Mouse (Mus musculus) cerebellum, adult 9-10 months (tissue): ENCODE measurements at regions not wholly inside any gene's neighbourhood (a gene's known extent, or its start where the extent isn't known, plus 50 kb on each side); places are given as distances from the start of the nearest gene placed in this dataset.

ENCODE experiments used
- DNase-seq: peaks from one replicate; pipeline ENCODE4 v3.0.0; 2022

DNA sequence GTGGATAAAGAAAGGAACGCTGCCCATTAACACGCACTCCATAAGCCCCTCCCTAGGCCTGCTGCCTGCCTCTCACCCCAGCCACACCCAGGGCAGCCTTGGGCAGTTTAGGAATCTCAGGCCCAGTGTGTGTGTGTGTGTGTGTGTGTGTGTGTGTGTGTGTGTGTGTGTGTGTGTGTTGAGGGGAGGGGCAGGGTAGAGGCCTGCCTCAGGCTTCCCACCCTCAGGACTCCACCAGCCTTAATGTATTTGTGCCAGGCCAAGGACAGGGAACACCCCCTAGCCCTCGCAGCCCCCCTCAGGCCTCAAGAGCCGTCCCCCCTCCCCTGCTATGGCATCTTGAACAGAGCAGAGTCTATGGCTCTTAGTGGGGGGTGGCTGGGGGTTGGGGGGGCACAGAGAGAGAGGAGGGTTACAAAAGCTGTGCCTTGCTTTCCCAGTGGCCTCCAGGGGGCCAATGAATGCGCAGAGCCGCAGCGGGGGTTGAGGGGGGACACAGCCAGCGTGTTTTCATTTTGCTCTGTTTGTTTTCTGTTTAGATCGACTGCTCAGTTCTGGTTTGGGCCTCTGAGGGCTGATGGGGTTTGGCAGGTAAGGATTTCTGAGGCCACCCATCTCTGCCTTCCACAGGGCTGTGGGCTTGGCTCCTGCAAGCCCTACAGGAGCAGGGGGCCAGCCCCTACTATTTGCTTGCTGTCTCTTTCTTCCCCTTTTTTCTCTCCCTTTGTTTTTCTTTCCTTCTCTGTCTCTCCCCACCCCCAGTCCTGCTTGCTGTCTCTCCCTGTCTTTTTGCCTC lies 131.8 kb downstream of the Pja1 start:
- no peak for DNase-seq

DNA sequence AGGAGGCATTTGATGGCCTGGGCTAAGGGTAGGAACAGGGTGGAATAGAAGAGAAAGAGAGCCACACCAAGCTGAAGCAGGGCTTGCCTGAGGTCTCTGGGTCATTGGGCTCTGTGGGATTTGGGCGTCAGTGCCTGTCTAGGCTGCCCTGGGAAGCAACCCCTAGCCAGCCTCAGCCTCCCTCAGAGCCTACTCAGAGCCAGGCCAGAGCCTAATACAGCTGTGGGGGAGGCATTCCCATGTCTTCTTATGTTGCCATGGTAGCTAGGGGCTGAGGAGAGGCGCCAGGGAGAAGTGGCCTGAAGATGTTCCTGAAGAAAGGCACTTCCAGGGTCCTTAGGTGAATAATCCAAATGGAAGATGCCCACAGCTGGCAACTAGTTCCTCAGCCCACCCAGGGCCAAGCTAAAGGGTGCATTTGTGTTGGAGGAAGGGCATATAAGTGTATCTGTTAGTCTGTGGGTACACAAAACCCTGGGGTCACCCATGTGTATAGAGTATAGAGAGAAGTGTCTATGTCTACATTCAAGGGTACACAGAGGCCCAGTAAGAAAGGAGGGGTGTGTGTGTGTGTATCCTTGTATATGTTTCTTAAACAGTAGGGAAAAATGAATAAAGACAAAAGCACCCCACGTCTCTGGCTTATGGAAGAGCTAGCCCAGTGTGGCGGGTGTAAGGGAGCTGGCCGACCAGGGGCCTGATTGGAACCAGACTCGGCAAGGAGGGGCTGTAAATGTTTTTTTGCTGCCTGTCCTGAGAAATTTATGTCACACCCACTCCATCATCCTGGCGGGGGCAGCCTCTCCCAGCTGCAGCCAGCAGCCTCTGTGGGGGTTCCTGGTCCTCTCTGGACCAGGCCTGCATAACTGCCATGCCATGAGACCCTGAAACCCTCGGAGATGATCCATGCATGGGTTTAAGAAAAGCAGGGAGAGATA lies 134.2 kb downstream of the Pja1 start:
- DNase-seq = no peak

DNA sequence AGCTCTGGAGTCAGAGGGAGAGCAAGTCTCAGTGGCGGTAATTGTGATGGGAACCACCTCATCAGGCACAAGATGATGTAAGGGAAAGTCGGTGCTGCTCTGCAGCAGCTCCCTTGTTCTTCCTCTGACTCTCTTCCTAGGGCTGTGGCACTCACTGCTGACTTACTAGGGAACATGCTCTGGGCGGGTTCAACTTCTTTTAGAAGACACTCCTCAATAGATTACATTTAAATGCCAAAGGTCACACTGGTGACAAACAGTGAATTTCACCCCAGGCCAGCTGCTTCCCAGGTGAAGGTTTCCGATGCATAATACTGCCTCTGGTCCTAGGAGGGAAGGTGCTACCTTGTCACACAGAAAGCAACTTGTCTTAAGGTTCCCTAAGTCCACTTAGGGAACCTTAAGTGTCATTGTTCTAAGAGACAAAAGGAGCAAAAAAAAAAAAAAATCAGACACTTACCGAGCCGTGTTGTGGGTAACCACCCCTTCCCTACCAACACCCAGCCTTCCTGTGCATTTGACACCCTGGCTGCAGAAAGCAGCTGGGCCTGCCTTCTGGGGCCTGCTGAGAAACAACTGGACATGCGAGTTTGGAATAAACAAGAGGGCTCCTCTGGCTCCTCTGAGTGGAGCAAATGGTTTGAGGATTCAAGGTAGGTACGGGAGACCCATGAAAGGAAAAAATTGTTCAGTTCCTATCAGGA lies 135.0 kb downstream of the Pja1 start:
- no peak for DNase-seq

DNA sequence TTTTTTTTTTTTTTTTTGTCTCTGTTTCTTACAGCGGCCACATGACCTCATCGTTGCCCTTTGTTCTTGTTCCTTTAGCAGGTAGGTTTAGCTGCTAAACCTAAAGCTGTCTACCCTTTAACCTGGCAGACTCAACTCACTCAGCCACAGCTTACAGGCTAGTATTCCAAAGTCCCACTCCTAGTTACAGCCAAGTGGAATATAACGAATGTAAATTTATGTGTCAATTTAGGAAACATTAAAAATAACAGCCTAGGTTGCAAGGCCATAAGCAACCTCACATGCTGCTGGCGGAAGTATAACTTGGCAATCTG lies 138.7 kb downstream of the Pja1 start:
- no peak for DNase-seq

DNA sequence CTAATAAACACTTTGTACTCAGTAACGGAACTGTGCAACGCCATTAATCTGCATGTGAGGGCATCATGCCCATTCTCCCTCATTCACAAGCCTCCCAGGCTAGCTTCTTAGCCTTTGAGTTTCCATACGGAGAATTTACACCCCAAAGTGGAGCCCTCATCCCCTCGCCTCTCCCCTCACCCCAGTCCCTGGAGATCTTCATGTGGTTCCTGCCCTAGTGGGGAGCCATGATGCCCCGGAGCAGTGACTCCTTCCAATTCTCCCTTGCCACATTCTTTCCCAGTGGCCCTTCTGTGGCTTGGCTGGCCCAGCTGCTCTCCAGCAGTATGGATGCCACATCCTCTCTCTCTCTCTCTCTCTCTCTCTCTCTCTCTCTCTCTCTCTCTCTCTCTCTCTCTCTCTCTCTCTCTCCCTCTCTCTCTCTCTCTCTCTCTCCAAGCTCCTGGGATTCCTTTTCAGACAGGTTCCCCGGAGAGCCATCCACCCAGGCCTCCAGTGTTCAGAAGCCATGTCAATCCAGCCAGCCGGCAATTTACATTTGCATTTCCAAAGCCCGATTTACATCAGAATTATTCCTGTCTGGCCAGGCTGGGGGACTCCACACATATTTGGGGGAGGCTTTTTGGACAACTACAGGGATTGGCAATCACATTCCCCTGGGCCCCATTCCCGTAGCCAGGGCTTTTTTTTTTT lies 139.2 kb downstream of the Pja1 start:
- DNase-seq = no peak

DNA sequence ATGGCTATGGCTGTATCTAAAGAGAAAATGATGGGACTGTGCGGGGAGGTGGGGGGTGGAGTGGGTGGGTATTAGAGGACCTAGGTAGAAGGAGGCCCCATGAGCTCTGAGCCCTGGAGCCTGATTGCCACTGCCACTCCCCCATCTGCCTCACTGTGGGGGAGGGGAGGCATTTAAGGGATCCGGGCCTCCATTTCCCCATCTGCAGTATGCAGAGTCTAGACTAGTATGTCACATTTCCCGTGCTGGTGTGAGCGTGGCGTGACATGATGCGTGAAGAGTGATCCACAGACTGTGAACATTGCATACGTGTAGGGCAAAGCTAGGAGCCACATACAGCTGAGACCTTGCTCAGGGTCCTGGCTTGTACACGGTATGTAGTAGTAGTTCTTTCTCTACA lies 140.7 kb downstream of the Pja1 start:
- DNase-seq = no peak

DNA sequence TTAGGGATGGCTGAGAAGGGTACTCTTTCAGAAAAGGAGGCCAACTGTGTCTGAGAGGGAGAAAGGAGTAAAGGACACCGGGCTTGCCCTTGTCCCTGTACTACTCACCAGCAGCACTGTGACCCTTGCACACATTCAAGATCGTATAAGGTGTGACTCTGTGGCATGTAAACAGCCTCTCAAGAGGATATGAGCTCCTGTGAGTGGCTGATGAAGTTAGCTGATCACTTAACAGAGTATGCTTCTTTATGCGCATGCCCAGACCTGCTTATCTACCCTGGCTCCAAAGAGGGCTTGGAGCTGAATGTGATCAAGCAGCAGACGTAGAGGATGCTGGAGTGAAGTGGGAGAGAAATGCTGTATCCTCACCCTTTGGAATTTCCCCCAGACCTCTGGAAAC lies 142.5 kb downstream of the Pja1 start:
- DNase-seq = no peak

DNA sequence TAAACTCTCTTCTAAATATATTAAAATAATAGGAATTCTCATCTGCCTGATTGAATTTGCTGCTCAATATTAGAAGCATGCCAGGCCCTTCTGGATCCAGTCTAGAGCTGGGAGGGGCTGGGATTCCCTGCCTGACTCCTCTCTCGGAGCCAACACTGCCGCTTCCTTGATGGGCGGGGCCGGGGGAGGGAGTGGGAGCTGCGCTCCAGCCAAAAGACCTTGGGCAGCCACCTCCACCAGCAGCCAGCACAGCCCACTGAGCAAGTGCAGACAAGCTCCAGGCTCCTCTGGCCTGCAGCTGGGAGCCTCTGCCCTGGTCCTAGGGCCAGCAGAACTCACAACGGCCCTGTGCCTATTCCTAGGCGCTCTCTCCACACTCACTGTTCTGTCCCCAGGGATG lies 144.9 kb downstream of the Pja1 start:
- DNase-seq = no peak

DNA sequence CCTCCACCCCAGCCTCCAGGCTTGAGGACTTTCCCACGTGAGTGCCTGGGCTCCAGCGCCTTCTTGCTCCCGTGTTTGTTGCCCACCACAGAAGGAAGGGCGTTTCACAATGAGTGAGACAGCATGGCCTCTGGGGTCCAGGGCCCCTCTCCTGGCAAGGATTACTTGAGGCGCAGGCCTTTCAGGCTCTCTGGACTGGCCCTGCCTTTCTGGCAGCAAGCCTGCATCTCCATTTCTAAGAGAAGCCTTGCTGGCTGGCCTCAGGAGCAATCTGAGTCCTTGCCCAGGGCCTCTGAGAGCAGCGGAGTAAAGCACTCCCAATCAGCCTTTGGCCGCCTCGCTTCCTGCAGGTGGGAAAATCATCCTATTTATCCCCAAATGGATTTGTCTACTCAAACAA lies 145.6 kb downstream of the Pja1 start:
- DNase-seq = no peak

DNA sequence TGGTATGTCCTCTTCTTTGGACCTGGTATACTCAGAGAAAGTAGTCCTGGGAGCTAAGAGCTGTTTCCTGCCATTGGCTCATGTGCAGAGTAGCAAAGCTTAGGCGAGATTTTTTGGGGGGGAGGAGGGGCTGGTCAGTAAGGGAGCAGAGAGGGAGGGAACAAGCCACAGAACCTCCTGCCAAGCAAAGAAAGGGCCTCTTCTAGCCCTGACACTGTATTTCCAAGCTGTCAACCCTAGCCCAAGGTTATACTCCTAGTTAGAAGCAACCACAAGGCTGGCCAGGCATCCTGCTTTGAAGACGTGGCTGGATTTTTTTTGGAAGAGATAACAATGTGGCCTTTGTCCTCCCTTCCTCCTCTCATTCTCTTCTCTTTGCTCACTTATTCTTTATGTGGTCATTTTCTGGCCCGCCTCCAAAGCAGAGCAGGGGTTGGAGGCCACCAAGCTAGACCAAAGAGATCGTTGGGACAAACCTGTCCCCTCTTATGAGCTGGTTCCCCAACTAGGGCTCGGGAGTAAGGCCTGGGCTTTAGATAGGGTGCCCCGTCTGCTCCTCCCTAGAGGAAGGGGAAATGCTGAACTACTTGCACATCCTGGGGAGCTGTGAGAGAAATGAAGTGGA lies 146.4 kb downstream of the Pja1 start:
- DNase-seq = no peak

DNA sequence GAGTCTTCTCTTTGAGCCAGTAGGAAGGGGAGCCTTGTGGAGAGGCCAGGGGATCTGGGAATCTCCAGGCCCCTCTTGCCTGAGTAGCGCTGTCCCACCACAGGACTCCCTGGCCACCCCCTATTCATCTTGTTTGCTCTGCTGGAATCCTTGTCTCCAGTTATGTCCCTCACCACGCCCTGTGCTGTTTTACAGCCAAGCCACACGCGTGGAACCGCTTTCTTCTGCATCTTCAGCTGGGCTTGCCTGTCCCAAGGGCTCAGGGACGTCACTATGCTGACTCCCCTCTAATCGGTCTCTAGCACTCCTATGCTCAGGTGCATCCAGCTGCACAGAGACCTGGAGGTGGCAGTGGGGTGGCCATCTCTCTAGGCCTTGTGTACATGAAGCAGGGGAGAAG lies 151.3 kb downstream of the Pja1 start:
- no peak for DNase-seq

DNA sequence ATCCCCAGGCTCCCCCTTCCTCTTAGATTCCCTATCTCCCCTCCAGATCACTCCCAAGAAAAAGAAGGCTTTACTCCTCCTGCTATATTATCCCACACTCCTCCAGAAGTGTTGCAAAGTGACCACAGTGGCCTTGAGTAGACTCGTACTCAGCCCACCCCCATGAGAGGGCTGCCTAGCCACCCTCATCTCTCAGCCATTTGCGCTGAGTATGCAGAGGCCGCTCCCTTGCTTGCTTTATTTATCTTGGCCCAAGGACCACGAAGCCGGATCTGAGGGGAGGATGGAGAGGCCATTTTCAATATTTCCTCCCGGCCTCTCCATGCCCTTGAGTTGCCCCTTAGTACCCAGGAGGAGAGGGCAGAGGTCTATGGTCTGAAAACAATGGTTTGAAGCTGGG lies 151.9 kb downstream of the Pja1 start:
- DNase-seq = no peak

DNA sequence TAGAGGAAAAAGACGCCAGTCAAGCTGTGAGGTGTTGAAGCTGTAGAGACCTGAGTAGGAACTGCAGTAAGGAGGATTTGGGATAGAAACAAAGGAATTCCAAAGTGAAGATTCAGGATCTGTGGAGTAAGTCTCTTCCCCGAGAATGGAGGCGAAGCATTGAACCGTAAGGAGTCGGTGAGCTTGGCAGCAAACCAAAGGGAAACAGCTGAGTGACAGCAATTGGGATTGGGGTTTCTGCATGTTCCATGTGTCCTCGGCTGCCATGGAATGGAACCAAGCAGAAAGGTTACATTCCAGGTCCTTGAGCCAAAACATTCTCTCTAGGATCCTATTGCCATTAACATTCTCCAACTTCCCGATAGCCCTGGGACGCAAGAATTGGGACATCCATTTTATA lies 152.9 kb downstream of the Pja1 start:
- DNase-seq = peak; percentile 20

DNA sequence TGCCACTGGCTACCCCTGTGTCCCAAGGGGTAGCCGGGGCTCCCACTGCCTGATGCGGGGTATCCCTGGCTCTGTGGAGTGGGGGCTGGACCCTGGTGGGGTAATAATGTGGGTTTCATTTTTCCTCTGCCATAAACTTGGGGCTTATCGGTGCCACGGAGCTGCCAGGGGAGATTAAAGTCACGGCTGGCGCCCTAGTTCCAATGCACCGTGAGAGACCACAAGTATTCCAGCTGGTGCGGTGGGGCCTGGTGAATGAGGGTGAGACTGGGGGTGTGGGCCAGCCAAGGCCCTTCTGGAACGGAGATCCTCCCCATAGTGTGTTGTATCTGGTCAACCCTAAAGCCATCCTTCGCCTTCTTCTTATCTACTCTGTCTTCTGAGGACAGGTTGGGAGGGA lies 153.3 kb downstream of the Pja1 start:
- peak; percentile 4 for DNase-seq

DNA sequence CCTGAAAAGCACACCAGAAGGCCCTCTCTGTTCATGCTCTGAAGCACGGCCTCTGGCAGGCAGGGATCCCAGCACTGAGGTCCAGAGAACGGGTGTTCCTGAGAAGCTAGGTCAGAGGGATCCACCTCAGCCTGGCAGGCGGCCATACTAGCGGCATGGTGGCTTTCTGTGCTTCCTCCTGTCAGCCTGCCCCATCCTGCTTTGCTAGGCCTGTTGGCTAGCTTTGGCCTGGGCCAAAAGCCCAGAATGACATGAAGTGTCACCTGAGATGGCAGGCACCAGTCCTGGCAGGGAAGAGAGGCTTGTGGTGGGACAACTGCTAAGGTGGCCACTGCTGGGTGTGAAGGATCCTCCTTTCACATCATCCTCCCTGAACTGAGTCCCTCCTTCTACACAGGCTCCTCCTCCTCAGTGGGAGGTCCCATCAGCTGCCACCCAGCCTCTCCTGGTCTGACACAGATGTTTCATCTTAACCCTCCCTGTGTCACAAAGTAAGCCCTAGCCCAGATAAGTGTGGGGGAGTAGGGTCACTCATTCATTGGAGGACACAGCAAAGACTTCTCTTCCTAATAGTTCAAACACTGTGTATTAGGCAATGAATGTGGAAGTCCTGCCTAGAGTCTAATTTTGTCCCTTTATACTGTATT lies 154.5 kb downstream of the Pja1 start:
- DNase-seq = peak; percentile 89

DNA sequence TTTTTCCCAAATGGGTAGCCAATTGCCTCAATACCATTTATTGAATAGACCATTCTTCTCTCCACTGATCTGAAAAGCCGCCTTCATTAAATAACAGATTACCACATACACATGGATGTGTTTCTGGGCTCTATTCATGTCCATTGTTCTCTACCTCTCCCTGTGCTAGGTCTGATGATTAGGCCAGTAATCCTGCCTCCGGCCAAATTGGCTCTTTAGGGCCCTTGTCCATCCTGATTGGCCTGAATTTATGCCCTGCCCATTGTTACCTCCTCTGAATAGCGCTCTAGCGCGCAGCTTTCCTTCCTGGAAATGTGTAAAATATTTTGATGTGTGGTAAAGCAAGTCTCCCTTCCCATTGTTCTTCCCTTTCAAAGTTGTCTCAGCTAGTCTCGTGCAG lies 163.2 kb downstream of the Efnb1 start:
- no peak for DNase-seq

DNA sequence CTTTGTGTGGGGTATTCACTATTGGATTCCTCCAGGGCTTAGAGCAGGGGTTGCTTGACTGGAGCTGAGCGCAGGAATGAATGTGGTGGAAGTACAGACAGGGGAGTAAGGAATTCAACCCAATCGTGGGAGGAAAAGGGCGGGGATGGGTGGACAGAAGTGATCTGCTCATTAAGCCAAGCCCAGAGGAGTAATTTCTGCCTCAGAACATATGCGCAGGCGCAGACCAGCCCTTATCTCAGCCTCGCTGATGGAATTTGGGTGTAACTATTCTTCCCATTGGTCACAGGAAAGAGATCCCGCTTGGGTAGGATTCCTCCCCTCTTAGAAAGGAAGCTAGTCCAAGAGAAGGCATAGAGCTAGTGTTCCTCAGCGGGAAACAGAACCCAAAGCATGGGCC lies 158.8 kb downstream of the Efnb1 start:
- DNase-seq = no peak

DNA sequence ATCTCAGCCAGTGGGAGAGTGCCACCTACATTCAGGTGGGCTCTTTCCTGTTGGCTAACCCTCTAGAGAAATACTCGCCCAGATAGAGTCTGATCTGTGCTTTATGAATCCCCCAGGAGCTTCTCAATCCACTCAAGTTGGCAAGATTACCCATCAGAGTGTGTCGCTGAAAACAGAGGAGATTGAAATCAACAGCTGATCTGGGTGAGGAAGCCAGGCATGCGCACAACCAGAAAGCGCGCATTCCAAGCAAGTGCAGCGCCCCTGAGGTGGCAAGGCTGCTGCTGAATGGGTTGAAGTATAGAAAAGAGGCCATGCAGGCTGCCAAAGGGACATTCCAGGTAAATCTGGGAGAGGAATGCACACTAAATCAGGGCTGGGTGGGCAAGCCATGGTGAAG lies 158.0 kb downstream of the Efnb1 start:
- no peak for DNase-seq

DNA sequence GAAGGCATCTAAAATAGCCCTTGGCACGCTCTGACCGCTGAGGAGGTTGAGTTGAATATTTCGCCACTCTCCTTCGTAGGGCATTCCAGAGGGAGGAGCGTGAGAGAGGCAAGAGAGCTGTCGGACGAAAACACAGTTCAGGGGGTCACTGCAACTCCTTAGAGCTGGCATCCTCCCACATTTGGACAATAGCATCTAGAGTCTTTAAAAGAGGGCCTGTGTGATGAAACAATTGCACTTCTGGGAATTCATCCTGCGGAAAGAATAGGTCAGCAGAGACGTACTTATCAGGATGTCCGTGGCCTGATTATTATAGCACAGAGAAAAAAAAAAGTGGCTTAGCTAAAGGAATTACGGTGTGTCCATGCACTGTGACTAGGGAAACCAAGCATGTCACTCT lies 156.8 kb downstream of the Efnb1 start:
- DNase-seq = no peak

DNA sequence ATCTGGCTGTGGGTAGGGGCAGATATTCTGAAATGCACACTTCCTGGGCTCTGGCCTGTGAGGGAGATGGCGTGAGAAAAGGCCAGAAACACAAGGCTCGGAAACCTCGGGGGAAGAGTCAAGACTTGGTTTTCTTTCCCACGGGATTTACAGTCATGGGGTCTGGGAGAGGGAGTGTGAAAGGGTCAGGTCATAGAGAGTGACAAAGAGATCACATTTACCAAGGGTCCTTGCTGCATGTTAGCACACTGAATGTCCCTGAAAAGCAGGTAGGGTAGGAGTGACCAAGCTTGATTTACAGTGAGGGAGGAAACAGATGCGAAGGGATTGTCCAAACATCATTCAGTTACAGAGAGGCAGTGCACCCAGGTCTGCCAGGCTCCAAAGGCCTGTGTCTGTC lies 156.0 kb downstream of the Efnb1 start:
- DNase-seq = no peak

DNA sequence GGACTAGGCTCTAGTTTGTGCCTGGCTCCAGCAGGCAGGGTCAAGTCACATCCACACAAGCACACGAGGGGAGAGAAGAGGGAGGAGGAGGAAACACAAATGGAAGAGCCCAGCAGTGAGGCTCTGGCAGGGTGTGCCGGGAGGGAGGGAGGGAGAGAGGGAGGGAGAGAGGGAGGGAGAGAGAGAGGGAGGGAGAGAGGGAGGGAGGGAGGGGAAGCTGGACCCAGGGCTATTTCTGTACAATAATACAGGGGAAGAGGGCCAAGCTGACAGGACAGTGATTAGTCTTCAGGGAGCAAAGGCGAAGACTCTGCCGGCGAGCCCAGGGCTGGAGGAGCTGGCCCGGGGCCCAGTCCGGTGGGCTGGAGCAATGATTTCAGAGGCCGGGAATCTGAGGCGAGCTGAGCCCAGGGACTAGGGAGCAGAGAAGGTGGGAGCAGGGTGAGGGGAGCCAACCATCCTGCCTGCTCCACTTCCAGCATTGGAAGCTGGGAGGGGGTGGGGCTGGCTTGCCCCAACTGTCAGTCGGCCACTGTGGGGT lies 155.6 kb downstream of the Efnb1 start:
- no peak for DNase-seq

DNA sequence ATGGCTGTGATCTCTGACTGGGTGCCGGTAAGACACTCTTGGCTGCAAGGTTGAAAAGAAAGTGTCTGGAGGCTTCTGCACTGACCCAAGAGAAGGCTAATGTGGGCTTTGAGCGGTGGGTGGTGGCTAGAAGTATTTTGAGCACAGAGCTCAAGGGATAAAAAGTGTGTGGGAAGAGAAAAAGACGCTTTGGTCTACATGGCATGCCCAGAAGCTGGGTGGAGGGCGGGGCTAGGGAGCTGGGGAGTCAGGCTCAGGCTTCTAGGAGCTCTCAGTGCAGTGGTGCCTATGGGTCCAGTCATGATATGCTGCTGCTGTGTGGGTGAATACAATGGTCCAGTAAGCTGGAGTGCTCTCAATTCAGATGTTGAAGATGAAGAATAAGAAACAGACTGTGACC lies 152.1 kb downstream of the Efnb1 start:
- no peak for DNase-seq
